Mouse (Mus musculus): ENCODE results near the gene Fam207a.

Fam207a gene

DNA sequence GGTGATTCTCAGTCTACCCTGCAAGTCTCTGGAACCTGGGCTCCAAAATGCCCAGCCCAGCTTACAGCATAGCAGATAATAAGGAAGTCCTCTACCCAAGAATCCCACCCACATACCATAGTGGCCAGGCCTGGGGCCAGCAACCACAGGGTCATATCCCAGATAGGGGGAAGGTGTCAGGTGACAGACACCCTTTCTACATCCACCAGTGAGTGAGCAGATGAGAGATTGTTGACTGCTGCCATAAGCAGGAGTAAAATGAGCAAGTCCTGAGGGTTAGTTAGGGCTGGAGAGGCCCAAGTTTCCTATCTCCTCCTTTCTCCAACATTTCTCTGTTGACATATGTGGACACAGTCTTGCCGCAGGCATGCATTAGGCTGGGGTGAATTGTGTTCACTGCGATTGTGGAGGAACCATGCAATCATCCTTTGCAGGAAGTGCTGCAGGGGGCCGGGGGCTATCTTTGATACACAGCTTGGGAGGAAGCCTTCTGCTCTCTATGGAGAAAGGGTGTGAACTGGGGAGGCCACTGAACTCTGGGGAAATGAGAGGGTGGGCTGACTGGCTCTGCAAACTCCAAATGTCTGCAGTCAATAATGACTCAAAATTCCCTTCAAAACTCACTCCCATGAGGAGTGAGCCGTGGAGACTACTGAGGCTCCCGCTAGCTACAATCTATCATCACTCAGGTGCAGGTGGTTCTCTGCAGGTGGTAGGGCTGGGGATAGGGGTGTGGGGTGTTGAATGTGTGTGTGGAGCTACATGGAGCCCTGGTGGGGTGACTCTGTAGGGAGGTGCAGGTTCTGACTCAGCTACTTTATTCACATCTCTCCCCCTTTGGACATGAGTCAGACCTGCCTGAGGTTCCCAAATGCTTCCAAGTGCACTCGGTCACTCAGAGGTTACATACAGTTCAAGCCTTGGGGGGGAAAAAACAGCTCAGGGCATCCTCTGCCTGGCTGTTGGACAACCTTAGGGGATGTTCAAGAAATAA lies 15.7 kb upstream of the Fam207a start:
- DNase-seq (ENCODE audit: low read depth) = no peak

DNA sequence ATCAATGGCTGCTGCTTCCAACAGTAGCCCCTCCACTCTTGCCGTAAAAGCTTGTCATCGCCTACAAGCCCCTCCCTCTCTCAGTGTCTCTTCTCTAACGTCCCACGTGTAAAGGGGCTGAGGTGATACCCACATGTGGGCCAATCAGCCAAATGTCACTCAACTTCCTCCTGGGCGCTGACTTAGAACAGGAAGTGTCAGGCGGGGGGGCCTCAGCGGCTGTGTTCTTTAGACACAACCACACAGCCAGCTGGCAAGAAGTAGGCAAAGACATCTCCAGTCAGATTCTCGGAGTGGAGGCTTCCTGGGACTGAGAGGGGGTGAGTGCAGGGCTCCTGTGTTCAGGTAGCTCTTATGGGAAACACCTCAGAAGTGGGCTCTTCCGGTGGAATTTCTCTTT lies 14.6 kb upstream of the Fam207a start, which contains the start of gene Itgb2:
TSS of gene Itgb2 (plus strand) at position 113 of the 400 bp plus-strand sequence.
- peak; percentile 86 for DNase-seq (ENCODE audit: low read depth)

DNA sequence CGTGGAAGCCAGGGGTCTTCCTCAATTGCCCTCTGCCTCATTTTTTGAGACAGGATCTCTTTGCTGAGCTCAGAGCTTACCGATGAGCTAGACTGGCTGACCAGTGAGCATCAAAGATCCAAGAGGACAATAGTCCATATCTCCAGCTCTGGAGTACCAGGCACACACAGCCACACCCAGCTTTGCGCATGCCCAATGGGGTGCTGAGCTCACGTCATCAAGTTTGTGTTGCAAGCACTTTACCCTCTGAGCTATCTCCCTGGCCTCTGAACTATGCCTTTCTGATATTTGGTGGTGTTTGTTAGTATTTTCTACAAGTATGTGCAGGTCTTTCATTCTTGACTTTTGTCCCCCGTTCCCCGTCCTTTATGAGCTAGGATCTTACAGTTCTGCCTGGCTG lies 13.0 kb upstream of the Fam207a start:
- no peak for DNase-seq (ENCODE audit: low read depth)

DNA sequence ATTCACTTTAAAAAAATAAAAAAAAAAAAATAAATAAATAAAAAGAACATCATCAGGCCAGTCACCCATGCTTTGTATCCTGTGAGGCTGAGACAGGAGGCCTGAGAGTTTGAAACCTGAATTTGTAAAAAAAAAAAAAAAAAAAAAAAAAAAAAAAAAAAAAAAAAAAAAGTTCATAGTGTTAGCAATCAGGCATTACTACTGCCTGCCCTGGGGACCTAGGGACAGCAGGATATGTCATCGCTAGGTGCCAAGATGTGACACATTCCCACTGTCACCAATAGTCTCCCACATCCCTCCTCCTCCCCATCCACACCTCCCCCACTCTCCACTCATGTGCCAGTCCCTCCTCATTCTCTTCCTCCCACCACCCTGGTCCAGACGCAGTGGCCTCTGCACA lies 10.9 kb upstream of the Fam207a start:
- DNase-seq (ENCODE audit: low read depth) = no peak

DNA sequence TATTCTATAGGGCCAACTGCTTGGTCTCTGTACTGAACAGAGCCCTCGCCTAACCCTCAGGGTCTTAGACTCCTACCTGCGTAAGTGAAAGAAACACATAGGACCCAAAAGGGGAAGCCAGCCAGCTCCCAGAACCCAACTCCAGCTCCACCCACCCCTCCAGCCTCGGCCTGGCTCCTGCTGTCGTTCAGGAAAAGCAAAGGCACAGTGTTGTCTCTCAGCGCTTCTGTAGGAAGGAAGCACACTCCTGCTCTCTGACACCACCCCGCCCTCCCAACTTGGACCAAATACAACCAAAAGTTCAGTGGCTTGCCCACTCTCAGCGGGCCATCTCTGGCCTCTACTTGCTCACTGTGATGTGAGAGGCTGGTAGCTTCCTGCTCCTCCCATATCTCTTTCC lies 7.7 kb upstream of the Fam207a start:
- no peak for DNase-seq (ENCODE audit: low read depth)

DNA sequence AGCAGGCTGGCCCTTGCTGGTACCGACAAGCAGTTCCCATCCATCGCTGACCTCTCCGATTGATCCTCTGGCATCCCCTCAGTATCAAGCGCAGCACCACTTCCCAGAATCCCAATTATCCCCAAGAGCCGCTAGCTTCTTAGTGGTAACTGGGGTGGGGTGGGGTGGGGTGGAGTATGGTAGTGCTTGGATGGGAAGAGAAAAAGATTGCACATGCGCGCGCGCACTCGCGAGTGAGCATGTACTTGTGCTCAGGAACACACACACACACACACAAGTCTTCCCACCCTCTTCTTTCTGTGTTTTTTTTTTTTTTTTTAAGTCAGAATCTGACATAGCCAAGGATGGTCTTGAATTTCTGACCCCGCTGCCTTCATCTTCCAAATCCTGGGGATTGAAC lies 7.2 kb upstream of the Fam207a start:
- DNase-seq (ENCODE audit: low read depth) = no peak

DNA sequence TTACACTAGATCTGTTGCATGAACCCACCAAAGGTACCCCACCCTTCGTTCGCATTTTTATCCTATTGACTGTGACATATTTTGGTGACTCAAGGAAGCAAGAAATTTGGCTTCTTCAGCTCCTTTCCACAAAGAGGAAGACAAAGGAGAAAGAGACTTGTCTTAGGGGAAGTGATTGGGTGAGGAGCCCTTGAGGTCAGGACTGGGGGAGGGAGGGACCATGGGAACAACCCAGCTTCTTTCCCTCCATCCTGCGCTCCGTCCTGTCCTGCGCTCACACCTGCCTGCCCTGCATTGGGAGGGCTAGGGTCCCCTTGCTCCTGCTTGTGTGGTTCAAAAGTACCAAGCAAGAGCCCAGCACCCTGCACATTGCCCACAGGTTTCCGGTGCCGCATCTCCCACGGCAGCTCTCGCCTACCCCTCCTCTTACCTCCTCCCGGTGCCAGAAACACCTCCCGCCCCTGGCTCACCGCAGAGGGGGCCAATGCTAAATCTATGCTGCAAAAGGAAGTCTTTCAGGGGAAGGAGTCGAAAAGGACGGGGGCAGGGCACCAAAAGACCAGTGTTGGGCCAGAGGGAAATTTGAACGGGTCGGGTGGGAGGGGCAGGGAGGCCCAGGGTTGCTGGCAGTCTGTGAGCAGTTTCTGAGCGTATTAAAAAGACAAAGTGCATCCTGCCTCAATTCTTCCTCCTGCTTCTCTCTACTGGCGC lies 6.6 kb upstream of the Fam207a start:
- peak; percentile 84 for DNase-seq (ENCODE audit: low read depth)

DNA sequence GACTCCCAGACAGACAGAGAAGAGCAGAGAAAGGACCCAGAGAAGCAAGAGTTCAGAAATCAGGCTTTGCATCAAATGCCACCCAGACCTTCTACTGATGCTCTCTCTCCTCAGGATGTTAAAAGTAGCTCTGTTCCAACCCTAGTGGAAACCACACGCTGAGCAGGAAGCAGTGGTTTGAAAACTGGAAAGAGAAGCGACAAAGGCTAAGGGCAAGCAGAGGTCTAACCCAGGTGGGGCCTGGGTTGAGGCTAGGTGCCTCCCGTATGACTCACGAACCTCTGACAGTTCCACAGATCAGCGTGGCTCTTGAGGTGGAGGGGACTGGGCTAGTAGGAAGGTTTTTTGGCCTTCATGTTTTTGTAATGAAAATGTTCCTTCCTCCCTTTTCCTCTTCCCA lies 4.9 kb upstream of the Fam207a start:
- peak; percentile 87 for DNase-seq (ENCODE audit: low read depth)

DNA sequence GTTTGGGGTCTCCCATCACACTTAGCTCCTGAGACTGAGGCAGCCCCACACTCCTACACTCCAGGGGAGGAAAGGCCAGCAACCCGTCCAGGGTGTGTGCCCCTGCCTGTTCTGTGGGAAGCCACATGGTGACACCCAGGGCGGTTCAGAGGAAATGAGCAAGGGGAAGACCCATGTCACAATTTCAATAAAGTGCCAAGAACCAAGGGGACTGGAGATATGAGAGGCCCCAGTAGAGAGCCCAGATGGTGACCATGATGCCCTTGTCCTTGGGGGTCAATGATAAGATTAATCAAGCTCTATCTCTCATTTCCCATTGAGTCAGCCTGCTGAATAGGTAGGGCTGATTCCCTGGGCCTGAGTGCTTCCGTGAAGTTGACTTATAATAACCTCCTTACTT lies 3.6 kb upstream of the Fam207a start:
- DNase-seq (ENCODE audit: low read depth) = no peak

DNA sequence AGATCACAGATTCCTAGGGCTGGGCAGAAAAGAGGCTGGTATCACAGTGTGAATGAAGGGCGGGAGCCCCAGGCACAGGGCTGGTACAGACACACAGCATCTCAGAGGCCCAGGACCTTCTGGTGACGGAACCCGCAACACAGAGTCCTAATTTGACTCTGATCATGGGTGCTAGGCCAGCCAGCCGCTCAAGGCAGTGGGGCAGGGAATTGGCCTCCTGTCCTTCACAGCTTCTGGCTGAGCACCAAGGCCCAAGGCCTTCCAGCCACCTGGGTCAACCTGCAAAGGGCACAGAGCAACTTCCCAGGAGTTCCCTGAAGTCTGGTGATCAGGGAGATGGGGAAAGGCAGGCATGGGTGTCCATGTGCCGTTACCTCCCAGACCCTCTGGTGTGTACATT lies 2.2 kb upstream of the Fam207a start:
- no peak for DNase-seq (ENCODE audit: low read depth)

DNA sequence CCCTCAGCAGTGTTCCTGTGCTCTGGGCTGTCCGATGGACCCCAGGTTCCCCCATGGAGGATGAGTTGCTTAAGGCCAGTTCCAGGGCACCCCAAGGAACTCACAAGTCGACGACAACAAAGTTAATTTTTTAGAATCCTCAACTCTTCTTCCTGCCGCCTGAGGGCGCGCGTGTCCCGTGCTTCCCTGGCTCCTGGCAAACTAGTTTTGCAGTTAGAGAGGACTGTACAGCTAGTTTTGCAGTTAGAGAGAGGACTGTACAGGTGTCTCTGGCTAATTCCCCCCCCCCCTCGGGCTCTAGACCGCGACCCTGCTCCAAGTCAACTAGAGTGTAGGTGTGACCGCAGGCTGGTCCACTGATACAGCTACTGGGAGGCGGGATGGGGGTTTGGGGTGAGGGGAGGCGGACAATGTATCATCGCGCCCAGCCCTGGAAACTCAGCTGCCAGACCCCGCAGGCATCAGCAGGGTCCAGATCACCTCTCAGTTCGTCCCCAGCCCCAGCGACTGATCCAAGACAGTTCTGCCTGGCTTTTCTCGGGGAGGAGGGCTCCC lies 1.6 kb upstream of the Fam207a start:
- peak; percentile 88 for DNase-seq (ENCODE audit: low read depth)

DNA sequence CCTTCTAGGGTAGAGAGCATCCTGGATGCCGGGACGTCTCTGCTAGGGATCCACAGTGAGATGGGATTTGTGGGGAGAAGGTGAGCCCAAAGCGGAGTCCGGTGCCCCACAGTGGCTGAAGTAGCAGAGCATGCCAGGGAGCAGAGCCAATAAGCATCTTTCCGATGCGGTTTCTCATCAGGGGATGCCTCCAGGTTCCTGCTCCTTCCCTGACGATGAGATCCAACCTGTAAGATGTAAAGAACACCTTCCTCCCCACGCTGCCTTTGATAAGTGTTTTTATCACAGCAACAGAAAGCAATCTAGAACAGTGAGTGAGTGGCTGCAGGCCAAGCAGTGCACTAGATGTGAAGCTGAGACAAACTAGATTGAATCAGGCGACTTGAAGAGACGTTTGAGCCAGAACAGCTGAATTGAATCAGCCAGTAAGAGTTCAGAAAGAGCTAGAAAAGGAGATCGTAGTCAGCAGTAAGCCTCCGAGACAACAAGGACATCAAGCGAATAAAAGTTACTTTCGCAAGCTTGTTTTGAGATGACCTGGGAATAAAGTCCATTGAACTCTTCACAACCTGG lies 880 bp upstream of the Fam207a start:
- DNase-seq (ENCODE audit: low read depth) = peak; percentile 50

DNA sequence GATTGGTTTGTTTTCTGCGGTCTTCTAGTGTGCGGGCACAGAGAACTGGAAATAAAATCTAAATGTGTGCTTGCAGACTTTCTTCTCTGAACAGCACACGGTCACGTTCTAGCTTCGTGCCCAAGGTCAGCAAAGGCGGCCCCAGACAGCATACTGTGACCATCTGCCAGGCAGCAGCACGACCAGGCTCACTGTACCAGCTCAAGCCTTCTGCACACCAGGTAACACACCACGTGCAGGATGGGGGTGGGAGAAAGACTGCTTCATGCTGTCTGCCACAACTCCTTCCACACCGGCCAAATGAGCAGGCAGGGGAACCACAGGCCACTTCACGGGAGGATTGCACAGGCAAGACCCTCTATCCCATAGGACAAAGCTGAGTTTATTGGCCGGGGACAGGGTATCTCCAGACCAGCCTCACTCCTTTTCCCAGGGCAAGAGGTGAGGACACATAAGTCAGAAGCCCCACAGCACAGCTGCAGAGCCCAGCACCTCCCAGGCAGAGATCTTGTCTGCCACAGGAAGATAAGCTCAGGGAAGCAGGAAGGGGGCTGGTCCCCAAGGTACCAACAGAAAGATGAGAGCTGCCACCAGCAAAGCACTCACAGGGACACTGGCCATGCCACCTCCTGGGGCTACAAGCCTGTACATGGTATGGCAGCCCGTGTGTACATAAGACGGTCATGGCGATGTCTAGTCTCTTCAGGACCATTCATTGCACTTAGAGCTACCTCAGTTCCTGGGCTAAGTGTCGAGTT lies 5.2 kb downstream of the Fam207a start:
- DNase-seq (ENCODE audit: low read depth) = no peak

DNA sequence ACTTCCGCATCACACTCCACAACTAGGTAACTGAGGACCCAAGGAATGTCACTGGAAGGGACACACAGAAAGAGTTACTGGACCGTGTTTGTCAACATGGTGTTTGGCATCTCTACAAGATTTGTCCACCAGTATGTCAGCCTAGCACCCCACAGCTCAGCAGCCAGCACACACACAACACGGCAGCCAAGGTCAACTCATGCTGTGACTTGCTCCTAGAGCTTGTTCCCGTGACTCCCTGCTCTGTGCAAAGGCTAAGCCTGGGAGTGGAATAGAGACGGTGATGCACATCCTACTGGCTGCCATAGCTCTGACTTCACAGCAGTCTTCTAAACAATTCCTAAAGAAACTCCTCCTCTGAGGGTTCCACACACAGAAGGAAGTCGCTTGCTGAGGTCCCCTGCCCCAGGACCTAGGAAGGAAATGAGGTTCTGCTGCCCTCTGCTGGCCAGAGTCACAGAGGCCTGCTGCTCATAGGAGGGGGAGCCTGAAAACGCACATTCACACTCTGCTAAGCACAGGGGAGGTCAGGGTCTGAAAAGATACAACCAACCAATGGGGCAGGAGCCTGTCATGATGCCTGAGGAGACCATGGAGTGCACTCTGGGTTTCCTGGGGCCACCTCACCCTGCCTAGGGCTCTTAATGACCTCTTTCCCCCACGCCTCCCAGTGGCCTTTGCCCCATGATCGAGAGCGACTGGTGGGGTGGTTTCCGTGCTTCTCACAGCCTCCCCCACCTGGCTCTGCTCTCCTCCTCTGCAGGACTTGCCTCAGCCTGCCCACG lies 6.0 kb downstream of the Fam207a start:
- peak; percentile 88 for DNase-seq (ENCODE audit: low read depth)

DNA sequence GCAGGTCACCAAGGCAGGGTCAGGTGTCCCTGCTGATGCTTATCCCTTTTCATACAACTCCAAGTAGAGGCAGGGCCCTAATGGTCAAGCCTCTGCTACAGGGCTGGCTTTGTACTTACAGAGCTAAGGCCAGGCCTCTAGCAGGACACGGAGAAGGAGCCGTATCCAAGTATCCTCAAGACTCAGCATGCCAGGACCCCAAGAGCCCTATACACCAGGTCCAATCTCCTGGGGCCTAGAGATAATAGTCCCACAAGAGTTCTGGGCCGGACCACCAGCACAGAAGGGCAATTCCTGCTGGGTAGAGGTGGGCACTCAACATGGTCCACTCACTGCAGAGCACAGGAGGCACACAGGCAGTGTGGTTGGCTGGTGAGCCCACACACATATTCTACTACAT lies 6.8 kb downstream of the Fam207a start:
- DNase-seq (ENCODE audit: low read depth) = no peak

DNA sequence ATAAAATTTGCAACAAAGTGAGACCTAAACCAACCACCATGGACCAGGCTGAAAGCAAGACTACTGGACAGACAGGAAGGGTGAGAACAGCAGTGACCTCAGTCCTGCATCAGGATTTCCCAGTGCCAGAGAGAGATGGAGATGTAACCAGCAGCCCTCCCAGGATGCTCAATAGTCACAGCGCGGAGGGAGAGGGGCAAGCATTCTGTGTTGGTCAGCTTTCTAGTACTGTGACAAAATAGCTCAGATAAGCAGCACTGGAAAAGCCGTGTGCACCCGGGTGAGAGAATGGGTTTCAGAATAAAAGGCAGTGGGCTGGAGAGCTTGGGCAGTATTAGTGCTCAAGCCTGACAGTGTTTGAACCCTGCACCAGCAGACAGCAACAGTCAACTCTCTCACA lies 7.8 kb downstream of the Fam207a start:
- DNase-seq (ENCODE audit: low read depth) = no peak

DNA sequence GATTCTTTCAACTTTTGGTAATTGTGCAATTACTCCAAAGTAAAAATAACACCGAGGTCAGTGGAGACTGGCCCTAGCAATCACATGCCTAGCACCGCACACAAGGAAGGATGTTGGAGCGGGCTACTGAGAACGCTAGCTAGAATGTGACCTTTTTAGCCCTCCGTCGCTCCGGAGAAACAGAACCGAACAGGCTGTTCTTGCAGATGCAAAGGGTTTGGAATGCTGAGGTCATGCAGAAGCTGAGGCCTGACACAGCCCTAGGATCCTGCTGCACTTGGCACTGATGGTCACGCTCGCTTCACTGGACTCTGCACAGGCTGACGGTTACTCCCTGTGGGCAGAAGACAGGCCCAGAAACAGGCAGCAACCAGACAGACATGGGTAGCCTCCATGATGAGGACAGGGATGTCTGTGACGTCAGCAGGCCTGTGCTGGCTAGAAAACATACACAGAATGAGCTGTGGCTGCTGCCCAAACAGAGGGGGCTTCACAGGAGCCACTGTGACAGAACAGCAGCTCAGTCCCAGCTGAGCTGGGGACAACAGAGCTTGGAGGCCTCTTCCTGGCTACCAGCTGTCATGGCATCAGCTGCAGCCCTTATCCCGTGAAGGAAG lies 8.5 kb downstream of the Fam207a start:
- no peak for DNase-seq (ENCODE audit: low read depth)

DNA sequence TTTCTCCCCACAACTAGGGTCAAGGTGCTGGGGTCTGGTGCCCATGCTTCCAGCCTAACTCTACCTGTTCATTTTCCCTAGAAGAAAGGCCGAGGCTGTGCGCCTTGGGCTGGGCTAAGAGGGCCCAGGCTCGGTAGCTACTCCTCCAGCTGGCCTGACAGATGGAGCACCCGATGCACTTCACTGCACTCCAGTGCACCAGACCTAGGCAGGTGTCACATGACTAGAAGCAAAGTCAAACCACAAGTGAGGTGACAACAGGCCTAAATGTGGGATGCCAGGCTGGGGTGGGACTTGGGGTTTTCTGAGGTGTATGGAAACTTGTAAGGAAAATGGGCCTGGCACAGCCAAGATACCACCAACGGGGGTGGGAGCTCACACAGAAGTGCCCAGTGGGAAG lies 9.1 kb downstream of the Fam207a start:
- DNase-seq (ENCODE audit: low read depth) = no peak

DNA sequence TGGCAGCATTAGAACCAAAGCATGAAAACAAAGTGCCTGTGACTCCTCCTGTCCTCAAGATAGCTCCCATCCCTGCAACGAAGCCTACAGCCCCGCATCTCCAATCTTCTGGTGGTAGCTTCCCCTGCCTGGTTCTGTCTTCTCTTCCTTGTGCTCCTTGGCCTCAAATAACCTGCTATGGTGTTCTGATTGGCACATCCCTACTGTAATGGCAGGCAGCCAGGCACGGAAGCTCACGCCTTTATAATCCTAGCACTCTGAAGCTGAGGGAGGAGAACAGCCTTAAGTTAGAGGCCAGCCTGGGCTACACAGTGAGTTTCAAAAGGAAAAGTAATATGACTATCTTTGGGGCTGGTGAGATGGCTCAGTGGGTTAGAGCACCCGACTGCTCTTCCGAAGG lies 11.4 kb downstream of the Fam207a start:
- no peak for DNase-seq (ENCODE audit: low read depth)
